Mouse (Mus musculus) spleen, adult 2 months (tissue): ENCODE measurements around the gene Ttc29.

Experiments
- CTCF ChIP-seq: fragments of 200-500 bp; IDR thresholded peaks from 2 replicates; pipeline ENCODE4 v1.5.1; 2011; ENCODE audit warnings: mild to moderate bottlenecking, inconsistent platforms; ENCODE audit not compliant: insufficient read depth, insufficient read length, insufficient replicate concordance; ENCODE audit errors: extremely low read depth
- POLR2A ChIP-seq: fragments of 200-500 bp; IDR thresholded peaks from 2 replicates; pipeline ENCODE4 v1.6.1; 2011; ENCODE audit warnings: low read depth, low read length, inconsistent platforms

DNA sequence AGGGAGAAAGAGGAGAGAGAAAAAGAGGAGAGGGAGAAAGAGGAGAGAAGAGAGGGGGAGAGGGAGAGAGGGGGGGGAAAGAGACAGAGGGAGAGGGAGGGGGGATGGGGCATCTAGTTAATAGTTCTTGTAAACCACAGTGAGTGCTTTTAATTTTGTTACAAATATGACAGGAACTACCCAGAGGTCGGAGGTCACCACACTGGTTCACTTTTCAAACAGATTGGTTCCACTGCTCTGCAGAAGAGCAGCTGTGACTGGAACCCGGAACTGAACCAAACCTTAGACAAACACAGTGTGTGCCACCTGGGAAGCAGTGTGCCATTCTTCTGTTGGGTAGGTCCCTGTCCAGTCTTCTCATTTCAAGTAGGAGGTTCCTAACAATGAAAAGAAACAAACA lies 130.9 kb downstream of the Ttc29 start:
- TF ChIP-seq POLR2A (no peak), CTCF (no peak)
